Mouse (Mus musculus) ES-Bruce4 (cell line): ENCODE data around the gene Arfgef3.

Experiments
- EP300 ChIP-seq: IDR thresholded peaks from 2 replicates; pipeline ENCODE4 v1.6.1; 2011; ENCODE audit warnings: low read depth, low read length; ENCODE audit not compliant: insufficient read depth
- POLR2A ChIP-seq: IDR thresholded peaks from one replicate; pipeline ENCODE4 v1.8.1; 2011; ENCODE audit warnings: low read length; ENCODE audit not compliant: insufficient read depth

DNA sequence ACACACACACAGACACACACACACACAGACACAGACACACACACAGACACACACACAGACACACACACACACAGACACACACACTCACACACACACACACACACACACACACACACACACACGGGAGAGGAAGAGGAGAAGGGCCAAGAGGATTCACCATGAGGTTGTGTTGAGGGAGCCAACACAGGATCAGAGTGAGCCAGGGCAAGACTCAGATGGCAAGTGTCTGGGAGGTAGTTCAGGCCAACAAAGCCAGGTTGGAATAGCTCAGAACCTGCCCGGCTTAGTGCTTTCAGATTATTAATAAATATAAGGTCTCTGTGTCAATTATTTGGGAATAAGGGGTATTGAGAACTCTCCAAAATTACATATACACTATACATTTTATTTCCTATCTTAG is 33.9 kb downstream of the Arfgef3 start:
- TF ChIP-seq POLR2A (no peak), EP300 (no peak)
